In genomic region chr11:65806321-65806904, GRCm38 (mm10) we compare ENCODE assay signal across 8 mouse cellular contexts. TPM values are rescaled to one million over a fixed set of nuclear protein-coding genes. Genes with fewer than 3 reads are reported as not detected.
A peak's percentile ranks its signal among the peaks of the same experiment; 100 is the strongest.
DNase-seq lines count a peak whose midpoint lies in the region; ATAC-seq and TF ChIP-seq lines count a peak whose summit lies in the region.

No protein-coding gene starts in this region.

- TF ChIP-seq POLR2A in liver, adult 2 months (IDR thresholded peaks at IDR 0.05; ENCODE audit: extremely low read depth, insufficient read depth, low read length): no peak

- peak overlapping the region; percentile 96 for H3K27ac ChIP-seq in liver, adult 2 months (replicated peaks; ENCODE audit: insufficient read depth, low read depth, low read length)
- H3K27ac ChIP-seq in midbrain, embryonic 16.5 days (ENCODE audit: low read length): peak overlapping the region; percentile 78

- intact Hi-C loops in heart, postnatal 25 days (cut with DNase I): loop anchor here (2.0 kb wide), 1 partner anchor 18 kb away; the partner anchor contains the start of gene Map2k4

- peaks cover 34% of the 10 kb centered on the region for H3K4me1 ChIP-seq in erythroblast, embryonic 14.5 days (ENCODE audit: control insufficient read depth)
- H3K4me1 ChIP-seq in liver, adult 2 months (ENCODE audit: control insufficient read depth, insufficient read depth, low read length): no peaks in the 10 kb centered on the region; the same call in 1 of the 2 replicates
- H3K4me1 ChIP-seq in midbrain, embryonic 16.5 days (ENCODE audit: control insufficient read depth, insufficient read depth, low read length): peaks cover 17% of the 10 kb centered on the region

- peak overlapping the region; percentile 99 for H3K4me3 ChIP-seq in erythroblast, embryonic 14.5 days (replicated peaks)
- H3K4me3 ChIP-seq in liver, adult 2 months (ENCODE audit: insufficient read depth, low read depth, low read length): peak overlapping the region; percentile 50
- H3K4me3 ChIP-seq in midbrain, embryonic 16.5 days (ENCODE audit: low read depth, low read length): peak overlapping the region; percentile 85

- peak; percentile 63 to 66 for ATAC-seq in hematopoietic stem cell, adult 5-6 weeks (replicated peaks in 1 of 2; ENCODE audit: insufficient read depth in 1 of 2, low FRiP score in 2 of 2, low TSS enrichment in 1 of 2, low read depth in 1 of 2, poor library complexity in 2 of 2, severe bottlenecking in 2 of 2)
- no peak; the same call in 1 of the 2 replicates for ATAC-seq in midbrain, embryonic 16.5 days

- H3K4me2 ChIP-seq in midbrain, embryonic 16.5 days (ENCODE audit: low read length): peak overlapping the region; percentile 72

- under 1% methylated on average over 20 of the region's 20 CpGs for WGBS in liver, adult 2 months
- 2% methylated on average over 20 of the region's 20 CpGs for WGBS in midbrain, embryonic 16.5 days

- H3K9me3 ChIP-seq in erythroblast, embryonic 14.5 days (ENCODE audit: control insufficient read depth, low read length): no peaks in the 10 kb centered on the region
- no peaks in the 10 kb centered on the region for H3K9me3 ChIP-seq in midbrain, embryonic 16.5 days (replicated peaks; ENCODE audit: control insufficient read depth, low read length, poor library complexity, severe bottlenecking)

- peaks cover 6% of the 10 kb centered on the region; the same call in 1 of the 2 replicates for H3K79me2 ChIP-seq in liver, adult 2 months (ENCODE audit: control insufficient read depth, insufficient read depth, low read length)

- H3K36me3 ChIP-seq in erythroblast, embryonic 14.5 days (ENCODE audit: control insufficient read depth): peaks cover 2% of the 10 kb centered on the region; the same call in 1 of the 2 replicates
- no peaks in the 10 kb centered on the region for H3K36me3 ChIP-seq in liver, adult 2 months (ENCODE audit: control insufficient read depth, insufficient read depth, low read length)
- H3K36me3 ChIP-seq in midbrain, embryonic 16.5 days (ENCODE audit: control insufficient read depth, insufficient read depth, low read length): no peaks in the 10 kb centered on the region

- no peaks in the 10 kb centered on the region for H3K27me3 ChIP-seq in erythroblast, embryonic 14.5 days (ENCODE audit: control insufficient read depth)
- H3K27me3 ChIP-seq in liver, adult 2 months (ENCODE audit: control insufficient read depth, insufficient read depth, low read length): no peaks in the 10 kb centered on the region
- no peaks in the 10 kb centered on the region for H3K27me3 ChIP-seq in midbrain, embryonic 16.5 days (ENCODE audit: control insufficient read depth, insufficient read depth, low read depth, low read length)

- DNase-seq in heart, adult 9 months (ENCODE audit: low spot score in 2 of 2): peak; percentile 4 to 35
- DNase-seq in heart, postnatal 25 days (ENCODE audit: low spot score): no peak
- peak; percentile 84 for DNase-seq in NIH3T3 (ENCODE audit: low read depth)
- DNase-seq in liver, adult 2 months (ENCODE audit: extremely low read depth, low read depth, low spot score): peak; percentile 85
- DNase-seq in cerebellum, postnatal 25 days: no peak

- H3K9ac ChIP-seq in liver, adult 2 months (ENCODE audit: low read depth, low read length): peak overlapping the region; percentile 73
- peak overlapping the region; percentile 82 for H3K9ac ChIP-seq in midbrain, embryonic 16.5 days (ENCODE audit: low read depth, low read length)

- TF ChIP-seq CTCF in liver, adult 2 months (IDR thresholded peaks at IDR 0.05; ENCODE audit: low read depth, low read length): no peak

RNA-seq across cellular contexts. Expression of gene Zkscan6, which starts 0.6 kb away (rescaled TPM):
- 1 to 10 TPM; 4.3 to 4.7 TPM for total RNA-seq in heart, postnatal 25 days (2021)
- 0.09 and 0.15 TPM in 2 replicates for polyA plus RNA-seq in erythroblast, embryonic 14.5 days (2012)
- total RNA-seq in hematopoietic stem cell, adult 5-6 weeks (2017): 17.5 and 25.8 TPM in 2 replicates
- total RNA-seq in liver, adult 2 months (2014; rRNA removed): 3.3 and 3.5 TPM in 2 replicates
- 1.7 and 1.9 TPM in 2 replicates for polyA plus RNA-seq in liver, adult 2 months (2012; rRNA removed)
- 18.9 and 21.5 TPM in 2 replicates for polyA plus RNA-seq in midbrain, embryonic 16.5 days (2015; fragmentation: Nextera tagmentation; extraction: Ambion mirVana)

RNA-seq across cellular contexts. Expression of gene Map2k4, which starts 18.3 kb away (rescaled TPM):
- 10 to 100 TPM; 45.5 to 45.8 TPM for total RNA-seq in heart, postnatal 25 days (2021)
- 0.91 and 1.2 TPM in 2 replicates for polyA plus RNA-seq in erythroblast, embryonic 14.5 days (2012)
- 34.3 and 37.6 TPM in 2 replicates for total RNA-seq in hematopoietic stem cell, adult 5-6 weeks (2017)
- 23.3 and 27.1 TPM in 2 replicates for total RNA-seq in liver, adult 2 months (2014; rRNA removed)
- polyA plus RNA-seq in liver, adult 2 months (2012; rRNA removed): 11.4 and 11.6 TPM in 2 replicates
- polyA plus RNA-seq in midbrain, embryonic 16.5 days (2015; fragmentation: Nextera tagmentation; extraction: Ambion mirVana): 95.8 and 109 TPM in 2 replicates

Comparison
In these comparisons a context has a peak if more than half of its experiments do, and no peak if none do; other contexts are left out.
1. DNase-seq: peak in heart, adult 9 months (2 of 2), NIH3T3 (single experiment) and liver, adult 2 months (single experiment); none in heart, postnatal 25 days (single experiment) and cerebellum, postnatal 25 days (0 of 2).
2. Peak in every context shown above with its lines, with median percentiles within 50 percentile points of each other: H3K4me3 ChIP-seq.